Mouse (Mus musculus) brain, embryonic 14.5 days (tissue): Measurements from ENCODE around the gene Rnf115. TPM values are rescaled to one million over a fixed set of nuclear protein-coding genes. Genes with fewer than 3 reads are reported as not detected.

Source experiments
- DNase-seq: peaks from one replicate; pipeline ENCODE4 v3.0.0-alpha.2; 2011; ENCODE audit warnings: low read depth
- CTCF ChIP-seq: fragments of 200-500 bp; IDR thresholded peaks from 2 replicates; pipeline ENCODE4 v1.5.1; 2012; ENCODE audit warnings: inconsistent platforms, mild to moderate bottlenecking, moderate library complexity, borderline replicate concordance; ENCODE audit not compliant: insufficient read depth, insufficient read length; ENCODE audit errors: extremely low read depth
- POLR2A ChIP-seq: fragments of 200-500 bp; IDR thresholded peaks from 2 replicates; pipeline ENCODE4 v1.6.1; 2012; ENCODE audit warnings: mild to moderate bottlenecking, inconsistent platforms, borderline replicate concordance; ENCODE audit not compliant: poor library complexity, insufficient read depth, insufficient read length, severe bottlenecking; ENCODE audit errors: extremely low read depth
- polyA plus RNA-seq: library from polyadenylated mRNA; depleted of rRNA; stranded (reverse); fragments of >200 nt; gene quantifications from 2 replicates; pipeline ENCODE4 v1.2.3, GENCODE M21; 2012; rRNA removed

Rnf115 gene
- polyA plus RNA-seq, 1 experiment = 47.5 TPM

- no peak for TF ChIP-seq POLR2A
- no peak for TF ChIP-seq CTCF
- DNase-seq = no peak
Measured at GRCm38 (mm10) chr3:96836414-96836813, 109.0 kb downstream of the Rnf115 start.

- TF ChIP-seq POLR2A (no peak), CTCF (no peak)
- DNase-seq = no peak
Measured at GRCm38 (mm10) chr3:96838996-96839645, 111.7 kb downstream of the Rnf115 start.

Other genes with a start within 250 kb of the Rnf115 start
- gene Hfe2, start 202.5 kb upstream of the Rnf115 start, polyA plus RNA-seq = 0.58 and 0.66 TPM in 2 replicates
- gene Txnip, start 169.7 kb upstream of the Rnf115 start, polyA plus RNA-seq = 110 and 138 TPM in 2 replicates
- not detected in 2 replicates for gene Gm16253, start 150.7 kb upstream of the Rnf115 start, polyA plus RNA-seq
- 30.1 and 39.1 TPM in 2 replicates for gene Polr3gl, start 133.5 kb upstream of the Rnf115 start, polyA plus RNA-seq
- gene Ankrd34a, start 131.0 kb upstream of the Rnf115 start, polyA plus RNA-seq = 9.5 and 12.4 TPM in 2 replicates
- 86.8 and 88.9 TPM in 2 replicates for gene Lix1l, start 126.5 kb upstream of the Rnf115 start, polyA plus RNA-seq
- gene Rbm8a, start 97.7 kb upstream of the Rnf115 start, polyA plus RNA-seq = 42.9 and 57.2 TPM in 2 replicates
- 46.1 and 59.6 TPM in 2 replicates for gene Pex11b, start 92.3 kb upstream of the Rnf115 start, polyA plus RNA-seq
- 0.16 and 0.27 TPM in 2 replicates for gene Gm42957, start 92.2 kb upstream of the Rnf115 start, polyA plus RNA-seq
- gene Itga10, start 82.1 kb upstream of the Rnf115 start, polyA plus RNA-seq = 5.4 and 5.8 TPM in 2 replicates
- 2.5 and 2.8 TPM in 2 replicates for gene Ankrd35, start 57.5 kb upstream of the Rnf115 start, polyA plus RNA-seq
- gene Pias3, start 31.3 kb upstream of the Rnf115 start, polyA plus RNA-seq = 32.3 and 34.6 TPM in 2 replicates
- 7.6 and 8.2 TPM in 2 replicates for gene Nudt17, start 19.1 kb upstream of the Rnf115 start, polyA plus RNA-seq
- 42.7 and 45.0 TPM in 2 replicates for gene Polr3c, start within 50 bp of the Rnf115 start, polyA plus RNA-seq
- 0.14 and 0.15 TPM in 2 replicates for gene Pdzk1, start 101.6 kb downstream of the Rnf115 start, polyA plus RNA-seq
- not detected in 2 replicates for gene Cd160, start 101.7 kb downstream of the Rnf115 start, polyA plus RNA-seq
- 1.7 and 2.9 TPM in 2 replicates for gene Gja5, start 177.0 kb downstream of the Rnf115 start, polyA plus RNA-seq
- 14.5 and 15.6 TPM in 2 replicates for gene Gpr89, start 177.7 kb downstream of the Rnf115 start, polyA plus RNA-seq
- not detected in 2 replicates for gene Gja8, start 198.4 kb downstream of the Rnf115 start, polyA plus RNA-seq